27 mouse cellular contexts compared by ENCODE assay signal in the genomic region with DNA sequence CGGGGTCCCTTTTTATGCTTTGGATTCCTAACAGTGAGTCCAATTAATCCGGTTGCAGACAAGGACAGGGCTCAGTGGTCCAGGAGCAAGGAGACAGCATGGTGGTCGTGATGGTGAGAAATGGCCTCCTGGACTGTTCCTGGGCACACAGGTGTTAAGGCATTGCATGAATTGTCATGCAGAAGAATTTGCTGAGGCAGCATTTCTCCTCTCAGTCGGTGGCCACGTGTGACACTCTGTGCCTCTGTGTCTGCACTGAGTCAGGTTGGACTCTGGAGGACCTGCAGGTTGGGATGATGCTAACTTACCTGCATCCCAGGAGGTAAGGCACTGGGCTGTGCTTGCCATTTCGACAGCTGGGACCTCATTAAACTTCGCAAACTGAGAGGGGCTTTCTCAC.
"Had no signal": no experiment of that assay in that cellular context is flagged by ENCODE, and none has a peak within 500 bp of the region (broad histone marks: within the 10 kb centered on the region; RNA-seq: fewer than 3 reads in every experiment).

No protein-coding gene starts in this region.

- H3K9ac ChIP-seq: embryonic facial prominence, embryonic 12.5 days; embryonic facial prominence, embryonic 13.5 days; embryonic facial prominence, embryonic 15.5 days; forebrain, embryonic 12.5 days; forebrain, embryonic 13.5 days; forebrain, embryonic 15.5 days; forebrain, postnatal 0 days had no signal

- H3K27me3 ChIP-seq: embryonic facial prominence, embryonic 12.5 days; embryonic facial prominence, embryonic 13.5 days; embryonic facial prominence, embryonic 15.5 days; forebrain, embryonic 12.5 days; forebrain, embryonic 13.5 days; forebrain, embryonic 15.5 days had no signal

- DNase-seq: cerebellum, adult 9-10 months; cerebellum, adult 9-11 months; cerebellum, postnatal 10 days; cerebellum, postnatal 14 days; cerebellum, postnatal 25 days; cerebellum, postnatal 36 days; embryo, embryonic 11 days; forebrain, postnatal 0 days; gastrocnemius, adult 2 months; gastrocnemius, postnatal 10 days; gastrocnemius, postnatal 14 days; gastrocnemius, postnatal 25 days; gastrocnemius, postnatal 36 days; heart, adult 11 months; heart, adult 18-20 months; heart, adult 2 months had no signal

- H3K27ac ChIP-seq: embryonic facial prominence, embryonic 10.5 days; embryonic facial prominence, embryonic 12.5 days; embryonic facial prominence, embryonic 13.5 days; embryonic facial prominence, embryonic 15.5 days; forebrain, embryonic 10.5 days; forebrain, embryonic 12.5 days; forebrain, embryonic 13.5 days; forebrain, embryonic 15.5 days; gastrocnemius, adult 2 months; heart, adult 2 months had no signal

- H3K4me2 ChIP-seq: embryonic facial prominence, embryonic 12.5 days; embryonic facial prominence, embryonic 13.5 days; embryonic facial prominence, embryonic 15.5 days; forebrain, embryonic 12.5 days; forebrain, embryonic 13.5 days; forebrain, embryonic 15.5 days had no signal

- H3K4me3 ChIP-seq: embryonic facial prominence, embryonic 10.5 days; embryonic facial prominence, embryonic 12.5 days; embryonic facial prominence, embryonic 13.5 days; embryonic facial prominence, embryonic 15.5 days; erythroblast, embryonic 14.5 days; forebrain, embryonic 10.5 days; forebrain, embryonic 12.5 days; forebrain, embryonic 13.5 days; forebrain, embryonic 15.5 days; gastrocnemius, adult 2 months; heart, adult 2 months had no signal

- H3K36me3 ChIP-seq: forebrain, embryonic 12.5 days; forebrain, embryonic 15.5 days had no signal

- H3K9me3 ChIP-seq: embryonic facial prominence, embryonic 10.5 days; embryonic facial prominence, embryonic 12.5 days; embryonic facial prominence, embryonic 13.5 days; embryonic facial prominence, embryonic 15.5 days; forebrain, embryonic 10.5 days; forebrain, embryonic 12.5 days; forebrain, embryonic 13.5 days; forebrain, embryonic 15.5 days had no signal

- ATAC-seq: forebrain, embryonic 13.5 days; forebrain, embryonic 14.5 days; forebrain, embryonic 15.5 days; forebrain, embryonic 16.5 days; forebrain, postnatal 0 days had no signal
